Mouse (Mus musculus): Measurements from ENCODE around the gene Gm20481.
"Not testable (repeated sequence)": the region's sequence is repeated elsewhere in the genome, so short reads cannot be mapped to it uniquely, and the experiment has no call there.

The Gm20481 gene

DNA sequence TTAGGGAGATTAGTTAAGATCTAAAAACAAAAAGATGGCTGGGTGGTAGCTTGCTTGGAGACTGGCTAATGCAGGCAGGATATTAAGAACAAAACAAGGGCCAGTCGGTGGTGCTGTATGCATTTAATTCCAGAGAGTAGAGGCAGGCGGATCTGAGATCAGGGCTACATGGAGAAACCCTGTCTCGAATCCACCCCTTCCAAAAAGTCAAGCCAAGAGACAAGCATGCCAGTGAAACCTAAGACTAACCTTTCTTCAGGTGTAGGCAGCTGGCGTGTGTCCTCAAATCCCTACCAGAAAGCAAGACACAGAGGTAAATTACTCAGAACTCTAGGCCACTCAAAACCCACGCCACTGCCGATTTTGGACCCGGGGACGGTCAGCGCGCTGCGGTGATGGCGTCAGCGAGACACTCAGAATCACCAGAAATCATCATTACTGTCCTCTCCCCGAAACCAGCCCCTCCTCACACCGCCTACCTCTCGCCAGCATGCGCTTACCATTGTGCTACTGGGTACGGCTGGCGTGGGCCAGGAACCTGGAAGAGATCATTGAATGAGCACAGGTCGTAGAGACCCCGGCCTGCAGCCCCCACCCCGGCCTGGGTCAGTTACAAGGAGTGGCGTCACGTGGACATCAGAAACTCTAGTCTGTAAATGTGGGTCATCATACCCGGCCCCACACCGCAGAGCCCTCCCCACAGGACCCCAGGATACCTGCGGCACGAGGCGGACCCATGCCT, 17.9 kb upstream of the Gm20481 start:
- DNase-seq (ENCODE audit: low spot score), result no peak

DNA sequence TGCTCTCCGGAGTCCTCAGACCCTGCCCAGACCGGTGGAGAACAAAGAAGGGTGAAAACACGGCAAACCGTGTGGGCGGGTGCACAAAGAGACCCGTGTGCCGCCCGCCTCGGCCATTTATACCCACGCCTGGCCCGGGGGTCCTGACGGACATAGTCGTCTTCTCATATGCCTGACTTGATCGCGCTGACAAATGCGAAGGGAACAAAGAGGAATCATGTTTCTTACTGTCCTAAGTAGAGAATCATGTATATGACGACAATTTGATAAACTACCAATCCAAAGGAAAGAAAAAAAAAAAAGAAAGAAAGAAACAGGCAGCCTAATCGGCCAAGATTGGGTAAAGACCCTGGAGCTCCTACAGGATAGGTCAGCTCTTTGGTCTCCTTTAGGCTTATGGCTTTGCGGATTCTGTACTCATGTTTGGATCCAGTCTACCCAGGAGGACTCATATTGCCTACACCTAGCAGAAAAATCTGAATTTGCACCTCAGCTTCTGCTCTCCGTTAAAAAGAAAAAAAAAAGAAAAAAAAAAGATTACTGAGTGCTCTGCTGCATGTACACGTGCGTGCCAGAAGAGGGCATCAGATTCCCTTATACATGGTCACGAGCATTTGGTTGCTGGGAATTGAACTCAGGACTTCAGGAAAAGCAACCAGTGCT, 17.2 kb upstream of the Gm20481 start:
- peak; percentile 81 for DNase-seq (ENCODE audit: low spot score)

DNA sequence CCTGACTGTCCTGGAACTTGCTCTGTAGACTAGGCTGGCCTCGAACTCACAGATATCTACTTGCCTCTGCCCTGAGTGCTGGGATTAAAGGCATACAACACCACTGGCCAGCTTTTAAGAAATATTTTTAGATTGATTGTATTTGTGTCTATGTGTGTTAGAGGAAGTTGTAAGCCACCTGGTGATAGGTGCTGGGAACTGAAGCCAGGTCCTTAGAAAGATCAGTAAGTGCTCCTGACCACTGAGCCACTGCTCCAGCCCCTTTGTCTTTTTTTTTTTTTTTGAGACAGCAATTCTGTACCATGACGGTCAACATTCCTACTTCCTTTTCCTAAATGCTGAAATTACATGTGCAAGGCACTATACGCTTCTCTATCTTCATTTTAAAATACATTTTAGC, 16.5 kb upstream of the Gm20481 start:
- DNase-seq (ENCODE audit: low spot score), result no peak

DNA sequence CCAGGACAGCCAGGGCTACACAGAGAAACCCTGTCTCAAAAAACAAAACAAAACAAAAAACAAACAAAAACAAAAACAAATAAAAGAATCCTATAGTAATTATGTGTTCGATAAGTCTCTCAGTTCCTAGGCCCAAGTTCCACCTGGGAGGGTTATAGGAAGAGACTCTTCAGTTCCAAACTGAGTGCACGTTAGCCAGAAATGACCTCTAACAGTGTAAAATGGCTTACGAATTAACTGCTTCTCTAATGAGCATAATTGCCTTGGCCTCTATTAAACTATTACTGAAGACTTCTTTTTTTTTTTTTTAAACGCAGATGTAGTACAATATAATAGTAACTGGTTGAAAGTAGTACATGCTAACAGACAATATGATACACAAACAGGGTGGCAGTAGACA, 15.8 kb upstream of the Gm20481 start:
- DNase-seq (ENCODE audit: low spot score), result no peak

DNA sequence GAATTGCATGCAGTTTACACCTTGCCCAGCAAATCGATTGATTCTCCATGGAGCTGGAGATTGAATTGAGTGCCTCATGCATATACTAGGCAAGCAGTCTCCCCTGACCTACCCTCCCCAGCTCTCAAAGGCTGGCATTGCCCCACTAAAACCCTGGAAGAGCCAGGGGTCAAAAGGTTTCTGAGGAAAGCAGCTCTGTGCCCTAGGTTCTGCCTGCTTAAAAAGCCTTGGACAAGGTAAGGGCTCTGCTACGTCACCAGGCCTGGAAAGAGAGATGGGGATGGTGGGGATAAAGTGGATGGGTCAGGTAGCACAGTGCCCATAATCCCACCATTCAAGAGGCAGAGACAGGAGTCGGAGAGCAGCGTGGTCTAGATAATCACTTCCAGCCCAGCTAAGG, 14.9 kb upstream of the Gm20481 start:
- no peak for DNase-seq (ENCODE audit: low spot score)

DNA sequence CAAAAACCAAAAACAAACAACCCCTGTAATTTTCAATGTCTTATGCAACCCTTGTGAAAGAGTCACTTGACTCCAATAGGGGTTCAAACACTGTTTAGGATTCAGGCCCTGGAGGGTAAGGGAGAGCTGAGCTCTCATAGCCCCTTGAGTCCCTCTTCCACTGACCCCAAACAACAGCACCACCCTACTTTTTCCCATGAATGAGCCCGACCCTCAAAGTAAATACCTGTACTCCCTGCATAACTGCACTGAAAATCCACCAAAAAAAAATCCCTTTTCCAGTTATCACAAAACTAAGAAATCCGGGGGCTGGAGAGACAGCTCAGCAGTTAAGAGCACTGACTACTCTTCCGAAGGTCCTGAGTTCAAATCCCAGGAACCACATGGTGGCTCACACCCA, 13.8 kb upstream of the Gm20481 start:
- no peak for DNase-seq (ENCODE audit: low spot score)

DNA sequence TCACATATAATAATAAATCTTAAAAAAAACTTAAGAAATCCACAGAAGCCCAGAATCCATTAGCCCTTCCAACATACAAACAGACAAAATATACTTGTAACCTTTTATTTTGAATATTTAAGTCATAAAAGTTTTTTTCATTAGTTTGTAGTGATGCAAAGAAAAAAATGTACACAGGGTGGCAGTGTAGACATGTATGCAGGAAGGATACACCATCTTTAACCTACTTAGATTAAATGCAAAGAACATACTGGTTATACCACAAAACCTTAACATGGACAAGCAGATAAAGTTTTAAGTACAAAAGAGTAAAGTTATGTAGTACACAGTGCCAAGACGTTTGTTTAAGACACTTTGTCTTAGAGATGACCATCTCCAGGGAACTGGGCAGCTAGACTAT, 13.4 kb upstream of the Gm20481 start:
- DNase-seq (ENCODE audit: low spot score), result no peak

DNA sequence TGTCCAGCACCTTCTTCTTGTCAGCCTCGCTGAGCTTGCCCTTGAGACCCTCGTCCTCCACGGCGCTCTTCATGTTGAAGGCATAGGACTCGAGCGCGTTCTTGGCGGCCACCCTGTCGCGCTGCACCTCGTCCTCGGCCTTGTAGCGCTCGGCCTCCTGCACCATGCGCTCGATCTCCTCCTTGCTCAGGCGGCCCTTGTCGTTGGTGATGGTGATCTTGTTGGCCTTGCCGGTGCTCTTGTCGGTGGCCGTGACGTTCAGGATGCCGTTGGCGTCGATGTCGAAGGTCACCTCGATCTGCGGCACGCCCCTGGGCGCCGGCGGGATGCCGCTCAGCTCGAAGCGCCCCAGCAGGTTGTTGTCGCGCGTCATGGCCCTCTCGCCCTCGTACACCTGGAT, 12.4 kb upstream of the Gm20481 start:
- not testable (repeated sequence) for DNase-seq (ENCODE audit: low spot score)

DNA sequence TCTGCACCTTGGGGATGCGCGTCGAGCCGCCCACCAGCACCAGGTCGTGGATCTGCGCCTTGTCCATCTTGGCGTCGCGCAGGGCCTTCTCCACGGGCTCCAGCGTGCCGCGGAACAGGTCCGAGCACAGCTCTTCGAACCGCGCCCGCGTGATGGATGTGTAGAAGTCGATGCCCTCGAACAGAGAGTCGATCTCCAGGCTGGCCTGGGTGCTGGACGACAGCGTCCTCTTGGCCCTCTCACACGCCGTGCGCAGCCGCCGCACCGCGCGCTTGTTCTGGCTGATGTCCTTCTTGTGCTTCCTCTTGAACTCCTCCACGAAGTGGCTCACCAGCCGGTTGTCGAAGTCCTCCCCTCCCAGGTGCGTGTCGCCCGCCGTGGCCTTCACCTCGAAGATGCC, 11.7 kb upstream of the Gm20481 start:
- not testable (repeated sequence) for DNase-seq (ENCODE audit: low spot score)

DNA sequence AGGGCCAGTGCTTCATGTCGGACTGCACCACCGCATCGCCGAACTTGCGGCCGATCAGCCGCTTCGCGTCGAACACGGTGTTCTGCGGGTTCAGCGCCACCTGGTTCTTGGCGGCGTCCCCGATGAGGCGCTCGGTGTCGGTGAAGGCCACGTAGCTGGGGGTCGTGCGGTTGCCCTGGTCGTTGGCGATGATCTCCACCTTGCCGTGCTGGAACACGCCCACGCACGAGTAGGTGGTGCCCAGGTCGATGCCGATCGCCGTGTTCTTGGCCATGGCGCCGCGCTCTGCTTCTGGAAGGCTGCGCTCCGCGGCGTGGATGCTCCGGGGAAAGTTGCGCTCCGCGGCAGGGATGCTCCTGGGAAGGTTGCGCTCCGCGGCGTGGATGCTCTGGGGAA, 11.0 kb upstream of the Gm20481 start:
- DNase-seq (ENCODE audit: low spot score), result not testable (repeated sequence)

DNA sequence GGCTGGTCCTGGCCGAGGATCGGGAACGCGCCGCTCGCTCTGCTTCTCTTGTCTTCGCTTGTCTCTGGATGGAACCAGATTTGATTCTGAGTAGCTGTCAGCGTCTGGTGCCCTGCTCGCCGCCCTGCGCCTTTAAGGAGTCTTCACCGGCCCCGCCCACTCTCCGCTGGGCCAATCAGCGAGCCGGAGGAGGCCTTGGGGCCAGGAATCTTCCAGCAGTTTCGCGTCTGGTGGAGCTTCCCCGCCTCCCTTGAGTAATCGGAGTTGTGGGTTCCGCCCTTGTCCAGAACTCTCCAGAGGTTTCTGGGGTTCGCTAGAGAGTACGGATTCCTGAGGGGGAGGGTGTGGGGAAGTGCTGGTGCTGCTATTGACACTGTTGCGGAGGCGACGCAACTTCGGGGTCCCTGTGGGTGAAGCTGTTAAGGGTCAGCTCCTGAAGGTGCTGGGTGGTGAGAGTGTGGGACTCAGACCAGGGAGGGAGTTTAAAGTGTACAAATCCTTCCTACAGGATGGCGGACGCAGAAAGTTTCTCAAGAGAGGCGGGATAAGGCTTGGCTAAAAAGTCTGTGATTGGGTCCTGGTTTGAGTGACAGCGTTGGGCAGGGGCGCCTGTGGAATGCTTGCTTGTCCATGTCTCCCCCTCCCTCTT, 10.5 kb upstream of the Gm20481 start, which contains the start of gene Hspa1b:
Gene Hspa1b, minus strand, starts transcription at position 109 of the 649 bp plus-strand sequence.
- peak; percentile 71 for DNase-seq (ENCODE audit: low spot score)

DNA sequence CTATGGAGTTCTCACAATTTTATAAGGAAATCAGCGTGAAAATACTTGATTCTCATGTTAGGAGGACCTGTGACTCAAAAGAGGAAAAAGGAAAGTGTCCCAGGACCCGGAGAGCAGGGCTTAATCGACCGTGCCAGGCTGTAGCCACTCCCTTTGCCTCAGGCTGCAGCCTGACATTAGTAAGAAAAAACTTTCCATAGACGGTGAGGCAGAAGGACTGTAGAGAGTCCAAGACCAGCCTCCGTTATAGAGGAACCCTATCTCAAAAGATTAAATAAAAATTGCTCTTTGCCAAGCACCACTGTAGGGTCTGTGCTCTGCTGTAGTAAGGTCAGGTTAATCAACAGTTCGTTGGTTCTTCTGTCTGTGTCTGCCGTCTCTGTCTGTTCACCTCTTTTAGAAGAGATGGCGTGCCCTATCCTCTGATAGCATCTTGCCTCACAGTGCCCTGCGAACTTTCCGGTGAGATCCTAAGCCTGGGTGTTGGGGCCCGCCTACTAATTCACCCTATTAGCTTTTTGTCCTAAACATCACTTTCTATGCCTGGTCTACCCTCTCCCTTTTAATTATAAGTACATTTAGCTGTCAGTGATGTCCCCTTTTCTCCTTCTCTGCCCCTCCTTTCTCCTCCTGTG, 9.7 kb upstream of the Gm20481 start:
- no peak for DNase-seq (ENCODE audit: low spot score)

DNA sequence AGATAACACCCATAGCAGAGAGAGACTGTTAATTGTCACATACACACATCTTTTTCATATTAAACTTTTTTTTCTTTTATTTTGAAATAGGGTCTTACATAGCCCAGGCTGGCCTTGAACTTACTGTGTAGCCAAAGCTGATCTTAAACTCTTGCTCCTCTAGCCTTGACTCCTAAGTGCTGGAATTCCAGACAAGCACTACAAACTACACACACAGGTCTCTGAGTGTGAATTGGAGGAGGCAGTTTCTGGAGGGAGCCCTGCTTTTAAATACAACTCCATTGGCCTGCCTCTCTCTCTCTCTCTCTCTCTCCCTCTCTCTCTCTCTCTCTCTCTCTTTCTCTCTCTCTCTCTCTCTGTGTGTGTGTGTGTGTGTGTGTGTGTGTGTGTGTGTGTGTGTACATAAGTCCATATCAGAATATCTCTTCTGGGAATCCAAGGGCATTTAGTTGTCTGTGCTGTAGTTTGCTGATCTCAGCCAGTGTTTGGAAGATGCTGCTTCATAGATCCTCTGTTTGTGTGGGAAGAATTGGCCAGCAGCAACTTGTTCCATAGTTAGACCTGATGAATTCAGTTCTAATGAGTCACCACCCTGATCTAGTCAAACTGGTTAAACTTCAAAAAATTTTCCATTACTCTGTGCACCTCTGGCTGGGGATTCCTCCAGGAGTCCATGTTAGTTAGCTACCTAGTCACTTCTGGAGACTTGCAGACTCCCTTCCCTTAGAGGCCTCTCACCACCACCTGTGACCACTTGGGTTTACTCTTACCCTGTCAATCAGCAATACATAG, 8.8 kb upstream of the Gm20481 start:
- DNase-seq (ENCODE audit: low spot score), result no peak

DNA sequence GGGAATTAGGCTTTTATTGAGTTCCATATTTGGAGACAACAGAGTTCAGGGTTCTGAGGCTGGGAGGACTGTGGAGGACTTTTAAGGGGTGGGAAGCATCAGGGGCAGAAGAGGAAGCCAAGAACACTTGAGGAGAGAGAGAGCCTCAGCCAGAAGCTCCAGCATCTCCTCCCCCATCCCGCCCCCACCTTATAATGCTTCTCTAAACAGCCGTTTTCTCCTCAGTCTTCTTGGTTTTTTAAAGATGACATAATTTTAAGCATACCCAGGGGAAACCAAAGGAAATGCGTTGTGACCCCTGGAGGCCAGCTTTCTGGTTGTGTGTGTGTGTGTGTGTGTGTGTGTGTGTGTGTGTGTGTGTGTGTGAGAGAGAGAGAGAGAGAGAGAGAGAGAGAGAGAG, 7.6 kb upstream of the Gm20481 start:
- no peak for DNase-seq (ENCODE audit: low spot score)

DNA sequence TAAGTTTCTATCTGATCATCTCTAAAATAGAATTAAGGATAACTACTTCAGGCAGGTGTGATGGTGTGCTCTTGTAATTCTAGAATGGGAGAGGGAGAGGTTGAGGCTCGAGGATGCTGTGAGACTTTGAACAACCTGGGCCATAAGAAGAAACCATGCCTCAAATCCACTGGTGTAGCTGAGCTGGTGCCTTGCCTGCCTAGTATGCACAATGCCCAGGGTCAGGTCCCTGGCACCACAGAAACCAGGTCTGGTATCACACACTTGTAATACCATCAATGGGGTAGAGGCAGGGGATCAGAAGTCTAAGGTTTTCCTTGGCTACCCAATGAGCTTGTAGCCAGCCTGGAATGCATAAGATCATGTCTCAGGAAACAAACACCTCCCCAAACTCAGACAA, 6.9 kb upstream of the Gm20481 start:
- no peak for DNase-seq (ENCODE audit: low spot score)

DNA sequence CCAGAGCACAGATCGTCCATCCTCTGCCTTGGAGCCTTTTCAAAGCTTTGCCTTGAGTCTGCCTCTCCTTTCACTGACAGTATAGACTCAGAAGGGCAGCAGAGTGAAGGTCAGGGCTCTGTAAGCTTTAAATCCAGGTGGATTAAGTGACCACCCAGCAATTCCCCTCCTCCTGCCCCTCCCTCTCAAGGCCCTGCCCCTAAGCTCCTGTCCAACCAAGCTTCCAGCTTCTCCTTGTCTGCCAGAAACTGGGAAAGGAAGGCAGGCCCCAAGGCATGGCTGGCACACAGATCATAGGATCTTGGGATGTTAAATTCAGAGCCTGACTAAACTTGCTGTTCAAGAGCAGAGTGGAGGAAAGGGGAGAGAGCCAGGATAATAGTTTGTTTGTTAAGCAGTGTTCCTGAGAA, 5.1 kb upstream of the Gm20481 start:
- no peak for DNase-seq (ENCODE audit: low spot score)

DNA sequence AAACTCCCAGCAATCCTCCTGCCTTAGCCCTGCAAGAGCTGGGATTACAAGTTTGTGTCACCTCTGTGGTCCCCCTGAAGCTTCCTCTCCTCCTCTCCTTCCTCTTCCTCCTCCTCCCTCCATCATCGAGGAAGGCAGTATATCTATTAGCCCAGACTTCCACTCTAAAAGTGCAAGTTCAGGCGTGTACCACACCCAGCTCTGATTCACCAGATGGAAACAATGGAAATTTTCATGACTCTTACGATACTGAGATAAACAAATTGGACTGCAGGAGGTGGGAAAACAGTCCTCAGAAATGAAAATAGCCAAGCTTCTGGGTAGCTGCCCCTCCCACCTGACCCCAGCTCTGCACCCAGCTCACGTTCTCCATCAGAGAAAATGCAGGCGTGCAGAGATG, 4.1 kb upstream of the Gm20481 start:
- DNase-seq (ENCODE audit: low spot score), result no peak

DNA sequence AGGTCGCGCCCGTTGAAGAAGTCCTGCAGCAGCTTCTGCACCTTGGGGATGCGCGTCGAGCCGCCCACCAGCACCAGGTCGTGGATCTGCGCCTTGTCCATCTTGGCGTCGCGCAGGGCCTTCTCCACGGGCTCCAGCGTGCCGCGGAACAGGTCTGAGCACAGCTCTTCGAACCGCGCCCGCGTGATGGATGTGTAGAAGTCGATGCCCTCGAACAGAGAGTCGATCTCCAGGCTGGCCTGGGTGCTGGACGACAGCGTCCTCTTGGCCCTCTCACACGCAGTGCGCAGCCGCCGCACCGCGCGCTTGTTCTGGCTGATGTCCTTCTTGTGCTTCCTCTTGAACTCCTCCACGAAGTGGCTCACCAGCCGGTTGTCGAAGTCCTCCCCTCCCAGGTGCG, 1.1 kb downstream of the Gm20481 start:
- not testable (repeated sequence) for DNase-seq (ENCODE audit: low spot score)

DNA sequence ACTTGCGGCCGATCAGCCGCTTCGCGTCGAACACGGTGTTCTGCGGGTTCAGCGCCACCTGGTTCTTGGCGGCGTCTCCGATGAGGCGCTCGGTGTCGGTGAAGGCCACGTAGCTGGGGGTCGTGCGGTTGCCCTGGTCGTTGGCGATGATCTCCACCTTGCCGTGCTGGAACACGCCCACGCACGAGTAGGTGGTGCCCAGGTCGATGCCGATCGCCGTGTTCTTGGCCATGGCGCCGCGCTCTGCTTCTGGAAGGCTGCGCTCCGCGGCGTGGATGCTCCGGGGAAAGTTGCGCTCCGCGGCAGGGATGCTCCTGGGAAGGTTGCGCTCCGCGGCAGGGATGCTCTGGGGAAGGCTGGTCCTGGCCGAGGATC, 2.0 kb downstream of the Gm20481 start:
- DNase-seq (ENCODE audit: low spot score), result not testable (repeated sequence)

DNA sequence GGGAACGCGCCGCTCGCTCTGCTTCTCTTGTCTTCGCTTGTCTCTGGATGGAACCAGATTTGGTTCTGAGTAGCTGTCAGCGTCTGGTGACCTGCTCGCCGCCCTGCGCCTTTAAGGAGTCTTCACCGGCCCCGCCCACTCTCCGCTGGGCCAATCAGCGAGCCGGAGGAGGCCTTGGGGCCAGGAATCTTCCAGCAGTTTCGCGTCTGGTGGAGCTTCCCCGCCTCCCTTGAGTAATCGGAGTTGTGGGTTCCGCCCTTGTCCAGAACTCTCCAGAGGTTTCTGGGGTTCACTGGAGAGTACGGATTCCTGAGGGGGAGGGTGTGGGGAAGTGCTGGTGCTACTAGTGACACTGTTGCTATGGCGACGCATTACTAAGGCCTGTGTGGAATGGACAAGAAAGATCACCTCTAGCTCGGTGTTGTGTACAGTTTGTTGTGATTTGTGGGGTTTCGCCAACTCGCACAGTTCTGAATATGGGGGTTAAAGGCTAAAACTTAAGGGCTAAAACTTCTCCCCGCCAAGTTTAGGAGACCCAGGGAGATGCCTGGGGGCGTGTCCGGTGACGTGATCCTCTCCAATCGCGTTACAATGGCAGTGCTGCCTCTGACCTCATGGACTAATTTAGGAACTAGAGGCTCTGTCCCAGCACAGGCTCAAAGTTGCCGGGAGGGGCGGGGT, 2.5 kb downstream of the Gm20481 start, which contains the start of the genes Hspa1a and Hspa1l:
Gene Hspa1a, minus strand, starts transcription at position 88 of the 681 bp plus-strand sequence.
Gene Hspa1l, plus strand, starts transcription at position 635 of the 681 bp plus-strand sequence.
- peak; percentile 55 for DNase-seq (ENCODE audit: low spot score)
